Mouse (Mus musculus): Measurements from ENCODE around the gene Tas2r126. TPM values are rescaled to one million over a fixed set of nuclear protein-coding genes. Genes with fewer than 3 reads are reported as not detected.

Gene Tas2r126
- polyA plus RNA-seq (2012; rRNA removed): not detected in 2 replicates

GRCm38 (mm10) chr6:42434446-42434845 is at the start of gene Tas2r126:
Gene Tas2r126, plus strand, starts transcription at chr6:42434535.
- Histone ChIP-seq H3K27me3 (ENCODE audit: control insufficient read depth, insufficient read depth, low read length) (no peaks in the 10 kb centered on the region), H3K27ac (ENCODE audit: insufficient read depth, low read depth, low read length) (no peak within 1 kb of the TSS), H3K36me3 (ENCODE audit: control insufficient read depth, insufficient read depth, low read length) (no peaks in the 10 kb centered on the region), H3K4me3 (ENCODE audit: low read depth, low read length) (no peak within 1 kb of the TSS), H3K4me1 (ENCODE audit: control insufficient read depth, insufficient read depth, insufficient read length, low read length) (no peaks in the 10 kb centered on the region)
- TF ChIP-seq CTCF (IDR thresholded peaks at IDR 0.05; ENCODE audit: extremely low read depth, insufficient read length, insufficient replicate concordance, low read depth, low read length): no peak
- no peak for TF ChIP-seq POLR2A (IDR thresholded peaks at IDR 0.05; ENCODE audit: low read depth, low read length)
- 40% methylated on average over 6 of the region's 6 CpGs for WGBS

DNA sequence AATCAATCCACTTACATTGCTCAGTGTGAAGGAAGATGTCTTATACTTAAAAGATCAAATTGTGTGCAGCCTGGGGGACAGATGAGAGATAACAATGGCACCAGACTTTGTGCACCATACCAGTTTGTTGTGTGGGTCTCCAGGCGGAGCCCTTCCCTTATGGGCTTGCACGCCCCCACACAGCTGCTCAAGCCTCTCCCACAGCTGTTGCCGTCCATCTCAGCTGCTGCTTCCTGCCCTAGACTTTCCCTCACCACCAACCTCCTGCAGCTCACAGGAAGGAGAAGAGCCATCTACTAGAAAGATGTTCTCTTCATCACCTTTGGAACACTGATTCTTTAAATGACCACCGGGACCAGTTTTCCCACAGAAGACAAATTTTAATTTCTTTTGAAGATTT is 48.7 kb upstream of the Tas2r126 start:
- H3K36me3 ChIP-seq (ENCODE audit: control insufficient read depth, insufficient read depth, low read length): no peaks in the 10 kb centered on the region
- no peaks in the 10 kb centered on the region for H3K4me1 ChIP-seq (ENCODE audit: control insufficient read depth, insufficient read depth, insufficient read length, low read length)
- no peak overlapping the region for H3K27ac ChIP-seq (ENCODE audit: insufficient read depth, low read depth, low read length)
- H3K4me3 ChIP-seq (ENCODE audit: low read depth, low read length): no peak overlapping the region
- H3K27me3 ChIP-seq (ENCODE audit: control insufficient read depth, insufficient read depth, low read length): no peaks in the 10 kb centered on the region
- WGBS: 69% methylated on average over 4 of the region's 4 CpGs
- no peak for TF ChIP-seq POLR2A (IDR thresholded peaks at IDR 0.05; ENCODE audit: low read depth, low read length)
- no peak for TF ChIP-seq CTCF (IDR thresholded peaks at IDR 0.05; ENCODE audit: extremely low read depth, insufficient read length, insufficient replicate concordance, low read depth, low read length)

- no peak overlapping the region for H3K4me3 ChIP-seq (ENCODE audit: low read depth, low read length)
- TF ChIP-seq CTCF (IDR thresholded peaks at IDR 0.05; ENCODE audit: extremely low read depth, insufficient read length, insufficient replicate concordance, low read depth, low read length) (no peak), POLR2A (IDR thresholded peaks at IDR 0.05; ENCODE audit: low read depth, low read length) (no peak)
- H3K36me3 ChIP-seq (ENCODE audit: control insufficient read depth, insufficient read depth, low read length): no peaks in the 10 kb centered on the region
- H3K27ac ChIP-seq (ENCODE audit: insufficient read depth, low read depth, low read length): no peak overlapping the region
- 43% methylated on average over 2 of the region's 2 CpGs for WGBS
- H3K4me1 ChIP-seq (ENCODE audit: control insufficient read depth, insufficient read depth, insufficient read length, low read length): no peaks in the 10 kb centered on the region
- no peaks in the 10 kb centered on the region for H3K27me3 ChIP-seq (ENCODE audit: control insufficient read depth, insufficient read depth, low read length)
Observed at GRCm38 (mm10) chr6:42391796-42392330, 42.5 kb upstream of the Tas2r126 start.

DNA sequence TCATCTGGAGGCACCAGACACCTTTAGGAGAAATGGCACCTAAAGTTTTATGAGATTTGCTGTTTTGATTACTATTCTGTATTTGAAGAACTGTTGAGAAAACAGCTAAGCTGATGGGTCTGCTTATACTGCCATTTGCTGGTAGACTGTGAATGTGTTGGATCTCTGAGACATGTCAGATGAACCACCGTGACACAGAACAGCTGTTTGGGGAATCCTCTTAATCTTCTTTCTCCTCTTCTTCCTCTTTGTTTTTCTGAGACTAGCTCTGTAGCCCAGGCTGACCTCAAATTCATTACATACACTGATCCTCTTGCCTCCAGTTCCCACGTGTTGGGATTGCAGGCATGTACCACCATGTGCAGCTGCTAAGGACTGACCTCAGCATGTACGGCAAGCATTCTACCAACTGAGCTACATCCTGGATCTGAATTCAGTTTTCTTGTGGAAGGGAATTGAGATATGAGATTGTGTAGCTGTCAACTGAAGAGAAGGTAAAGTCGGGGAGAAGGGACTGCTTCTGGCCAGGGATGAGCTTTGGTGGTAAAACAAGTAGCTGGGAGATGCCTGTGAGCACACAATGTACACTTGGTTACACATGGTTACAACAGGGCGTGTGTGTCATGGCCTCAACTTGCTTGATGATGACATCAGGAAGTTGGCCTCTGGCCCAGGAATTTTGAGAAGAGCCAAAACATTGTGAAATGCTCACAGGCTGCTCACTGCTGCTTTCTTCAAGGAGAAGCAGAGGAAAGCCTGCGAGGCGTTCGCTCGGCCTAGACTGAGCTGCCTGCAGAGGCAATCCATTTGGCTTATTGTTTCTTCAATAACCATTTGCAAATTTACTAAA is 38.1 kb upstream of the Tas2r126 start:
- no peaks in the 10 kb centered on the region for H3K27me3 ChIP-seq (ENCODE audit: control insufficient read depth, insufficient read depth, low read length)
- TF ChIP-seq CTCF (IDR thresholded peaks at IDR 0.05; ENCODE audit: extremely low read depth, insufficient read length, insufficient replicate concordance, low read depth, low read length) (no peak), POLR2A (IDR thresholded peaks at IDR 0.05; ENCODE audit: low read depth, low read length) (no peak)
- no peak overlapping the region for H3K4me3 ChIP-seq (ENCODE audit: low read depth, low read length)
- 40% methylated on average over 9 of the region's 9 CpGs for WGBS
- H3K4me1 ChIP-seq (ENCODE audit: control insufficient read depth, insufficient read depth, insufficient read length, low read length): no peaks in the 10 kb centered on the region
- H3K27ac ChIP-seq (ENCODE audit: insufficient read depth, low read depth, low read length): peak overlapping the region; percentile 29
- H3K36me3 ChIP-seq (ENCODE audit: control insufficient read depth, insufficient read depth, low read length): no peaks in the 10 kb centered on the region

- H3K4me3 ChIP-seq (ENCODE audit: low read depth, low read length): no peak overlapping the region
- H3K36me3 ChIP-seq (ENCODE audit: control insufficient read depth, insufficient read depth, low read length): no peaks in the 10 kb centered on the region
- H3K27ac ChIP-seq (ENCODE audit: insufficient read depth, low read depth, low read length): 0 out of 2 replicates have a peak overlapping the region, but pooled peaks have one; percentile 2
- TF ChIP-seq CTCF (IDR thresholded peaks at IDR 0.05; ENCODE audit: extremely low read depth, insufficient read length, insufficient replicate concordance, low read depth, low read length) (no peak), POLR2A (IDR thresholded peaks at IDR 0.05; ENCODE audit: low read depth, low read length) (no peak)
- 44% methylated on average over 3 of the region's 3 CpGs for WGBS
- H3K27me3 ChIP-seq (ENCODE audit: control insufficient read depth, insufficient read depth, low read length): no peaks in the 10 kb centered on the region
- H3K4me1 ChIP-seq (ENCODE audit: control insufficient read depth, insufficient read depth, insufficient read length, low read length): no peaks in the 10 kb centered on the region
Observed at GRCm38 (mm10) chr6:42397041-42397657, 37.2 kb upstream of the Tas2r126 start.

- Histone ChIP-seq H3K27me3 (ENCODE audit: control insufficient read depth, insufficient read depth, low read length) (no peaks in the 10 kb centered on the region), H3K36me3 (ENCODE audit: control insufficient read depth, insufficient read depth, low read length) (no peaks in the 10 kb centered on the region), H3K27ac (ENCODE audit: insufficient read depth, low read depth, low read length) (no peak overlapping the region), H3K4me1 (ENCODE audit: control insufficient read depth, insufficient read depth, insufficient read length, low read length) (no peaks in the 10 kb centered on the region), H3K4me3 (ENCODE audit: low read depth, low read length) (no peak overlapping the region)
- WGBS: 70% methylated on average over 3 of the region's 3 CpGs
- TF ChIP-seq CTCF (IDR thresholded peaks at IDR 0.05; ENCODE audit: extremely low read depth, insufficient read length, insufficient replicate concordance, low read depth, low read length) (no peak), POLR2A (IDR thresholded peaks at IDR 0.05; ENCODE audit: low read depth, low read length) (no peak)
Observed at GRCm38 (mm10) chr6:42398285-42398684, 36.0 kb upstream of the Tas2r126 start.

DNA sequence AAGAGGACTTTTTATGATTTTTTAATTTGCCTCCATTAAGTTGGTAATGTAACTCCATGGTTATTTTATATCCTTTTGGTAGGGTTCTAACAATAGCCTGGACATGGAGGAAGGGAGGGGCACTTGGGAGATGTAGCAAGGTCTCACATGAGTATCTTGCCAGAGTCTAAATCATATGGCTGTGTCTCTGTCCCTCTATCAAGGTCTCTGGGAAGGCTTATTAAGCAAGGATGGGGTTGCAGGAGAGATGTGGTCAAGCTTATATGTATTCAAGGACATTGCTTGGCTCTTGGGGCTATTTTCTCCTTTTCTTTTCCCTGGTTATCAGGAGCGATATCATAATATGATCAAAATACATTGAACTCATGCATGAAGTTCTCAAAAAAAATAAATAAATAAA is 35.3 kb upstream of the Tas2r126 start:
- no peak overlapping the region for H3K4me3 ChIP-seq (ENCODE audit: low read depth, low read length)
- H3K27ac ChIP-seq (ENCODE audit: insufficient read depth, low read depth, low read length): no peak overlapping the region
- no peaks in the 10 kb centered on the region for H3K36me3 ChIP-seq (ENCODE audit: control insufficient read depth, insufficient read depth, low read length)
- TF ChIP-seq CTCF (IDR thresholded peaks at IDR 0.05; ENCODE audit: extremely low read depth, insufficient read length, insufficient replicate concordance, low read depth, low read length): no peak
- no peak for TF ChIP-seq POLR2A (IDR thresholded peaks at IDR 0.05; ENCODE audit: low read depth, low read length)
- 90% methylated on average over 1 of the region's 1 CpGs for WGBS
- no peaks in the 10 kb centered on the region for H3K4me1 ChIP-seq (ENCODE audit: control insufficient read depth, insufficient read depth, insufficient read length, low read length)
- H3K27me3 ChIP-seq (ENCODE audit: control insufficient read depth, insufficient read depth, low read length): no peaks in the 10 kb centered on the region
